Mouse (Mus musculus) midbrain, postnatal 0 days (tissue): ENCODE measurements around the gene Tyw5. TPM values are rescaled to one million over a fixed set of nuclear protein-coding genes. Genes with fewer than 3 reads are reported as not detected.

Source experiments
- ATAC-seq: fragments of 200-750 bp; cut with Nextera tagmentation; 2 replicates; pipeline ENCODE4 v1.8.0; 2017; ENCODE audit warnings: moderate number of reproducible peaks, mild to moderate bottlenecking, moderate TSS enrichment, moderate library complexity; ENCODE audit not compliant: low FRiP score
- DNase-seq: peaks from one replicate; pipeline ENCODE4 v3.0.0-alpha.2; 2015; ENCODE audit warnings: low spot score
- H3K27ac ChIP-seq: fragments of 300-500 bp; sonication (generic); 2 replicates; pipeline ENCODE4 v1.5.1; 2014; ENCODE audit warnings: low read depth, mild to moderate bottlenecking, low read length, mixed read lengths
- H3K27me3 ChIP-seq: fragments of 300-500 bp; sonication (generic); 2 replicates; pipeline ENCODE4 v1.6.1; 2014; ENCODE audit warnings: low read length, control low read depth, mixed read lengths; ENCODE audit not compliant: insufficient read depth
- H3K36me3 ChIP-seq: fragments of 300-500 bp; sonication (generic); 2 replicates; pipeline ENCODE4 v1.6.1; 2014; ENCODE audit warnings: low read length, control low read depth, mixed read lengths; ENCODE audit not compliant: insufficient read depth
- H3K4me1 ChIP-seq: fragments of 300-500 bp; sonication (generic); 2 replicates; pipeline ENCODE4 v1.6.1; 2014; ENCODE audit warnings: mild to moderate bottlenecking, control low read depth, antibody characterized with exemption, low read length, mixed read lengths; ENCODE audit not compliant: insufficient read depth
- H3K4me2 ChIP-seq: fragments of 300-500 bp; sonication (generic); 2 replicates; pipeline ENCODE4 v1.6.1; 2014; ENCODE audit warnings: low read depth, mild to moderate bottlenecking, low read length, mixed read lengths; ENCODE audit not compliant: poor library complexity, severe bottlenecking
- H3K4me3 ChIP-seq: fragments of 300-500 bp; sonication (generic); 2 replicates; pipeline ENCODE4 v1.5.1; 2014; ENCODE audit warnings: low read depth, mild to moderate bottlenecking, low read length, moderate library complexity
- H3K9ac ChIP-seq: fragments of 300-500 bp; sonication (generic); replicated peaks from 2 replicates; pipeline ENCODE4 v1.6.1; 2014; ENCODE audit warnings: mild to moderate bottlenecking, low read length, moderate library complexity, mixed read lengths; ENCODE audit not compliant: poor library complexity, severe bottlenecking
- H3K9me3 ChIP-seq: fragments of 300-500 bp; sonication (generic); 2 replicates; pipeline ENCODE4 v1.6.1; 2016; ENCODE audit warnings: low read length, control low read depth
- CTCF ChIP-seq: IDR thresholded peaks from 2 replicates; pipeline ENCODE4 v1.5.1; 2016; ENCODE audit warnings: antibody characterized with exemption, mild to moderate bottlenecking
- WGBS: fragments of 180-500 bp; shearing (Covaris S2); extraction: QIAGEN DNeasy Blood & Tissue Kit; methylation state at CpG from one replicate; pipeline ENCODE4 v1.1.7; 2014; 5-methylcytosine and 5-hydroxymethylcytosine counted together
- polyA plus RNA-seq: library from polyadenylated mRNA; unstranded; fragments of >200 nt; fragmentation: Nextera tagmentation; extraction: Ambion mirVana; gene quantifications from 2 replicates; pipeline ENCODE4 v1.2.1, GENCODE M21; 2015
- total RNA-seq: library from RNA; depleted of rRNA; stranded (reverse); fragments of >200 nt; gene quantifications from 2 replicates; pipeline ENCODE4 v1.2.3, GENCODE M21; 2014

Tyw5 gene
- total and polyA plus RNA-seq, 2 experiments from 2014 or later: 17.9 to 30.4 TPM

DNA sequence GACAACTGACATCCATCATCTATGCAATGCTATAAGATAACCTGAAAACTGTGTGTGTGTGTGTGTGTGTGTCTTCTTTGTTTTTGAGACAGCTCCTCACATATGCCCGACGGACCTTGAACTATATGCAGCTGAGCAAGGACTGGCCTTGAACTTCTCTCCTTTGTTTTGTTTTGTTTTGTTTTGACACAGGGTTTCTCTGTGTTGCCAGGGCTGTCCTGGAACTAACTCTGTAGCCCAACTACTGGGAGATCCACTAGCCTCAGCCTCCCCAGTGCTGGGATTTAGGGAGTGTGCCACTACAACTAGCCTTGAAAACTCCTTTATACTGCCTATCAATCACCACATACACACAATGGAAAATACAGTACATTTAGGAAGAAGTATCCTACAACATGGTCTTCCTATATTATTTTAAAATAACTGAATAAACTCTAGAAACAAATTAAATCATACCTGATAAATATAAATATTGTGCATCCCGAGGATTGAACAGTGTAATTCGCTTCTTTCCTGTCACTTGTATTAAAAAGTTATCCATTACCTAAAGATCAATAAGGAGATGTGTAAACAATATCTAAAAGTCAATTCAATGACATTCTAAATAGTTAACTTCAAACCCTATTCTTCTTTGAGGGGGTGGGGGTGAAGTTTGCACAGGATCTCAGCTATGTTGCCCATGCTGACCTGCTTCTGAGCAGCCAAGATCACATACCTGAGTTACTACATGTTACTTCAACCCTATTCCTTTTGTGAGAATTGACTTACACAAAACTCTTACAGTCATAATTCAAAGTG is 15.7 kb downstream of the Tyw5 start:
- H3K9me3 ChIP-seq: no peaks in the 10 kb centered on the region
- 96% methylated on average over 4 of the region's 4 CpGs for WGBS
- no peak overlapping the region for H3K9ac ChIP-seq
- no peaks in the 10 kb centered on the region for H3K27me3 ChIP-seq
- H3K27ac ChIP-seq: no peak overlapping the region
- H3K4me1 ChIP-seq: no peaks in the 10 kb centered on the region
- H3K4me2 ChIP-seq: no peak overlapping the region
- TF ChIP-seq CTCF: no peak
- H3K36me3 ChIP-seq: peaks cover 21% of the 10 kb centered on the region; the same call in 1 of the 2 replicates
- ATAC-seq (no peak), DNase-seq (no peak)
- no peak overlapping the region for H3K4me3 ChIP-seq

DNA sequence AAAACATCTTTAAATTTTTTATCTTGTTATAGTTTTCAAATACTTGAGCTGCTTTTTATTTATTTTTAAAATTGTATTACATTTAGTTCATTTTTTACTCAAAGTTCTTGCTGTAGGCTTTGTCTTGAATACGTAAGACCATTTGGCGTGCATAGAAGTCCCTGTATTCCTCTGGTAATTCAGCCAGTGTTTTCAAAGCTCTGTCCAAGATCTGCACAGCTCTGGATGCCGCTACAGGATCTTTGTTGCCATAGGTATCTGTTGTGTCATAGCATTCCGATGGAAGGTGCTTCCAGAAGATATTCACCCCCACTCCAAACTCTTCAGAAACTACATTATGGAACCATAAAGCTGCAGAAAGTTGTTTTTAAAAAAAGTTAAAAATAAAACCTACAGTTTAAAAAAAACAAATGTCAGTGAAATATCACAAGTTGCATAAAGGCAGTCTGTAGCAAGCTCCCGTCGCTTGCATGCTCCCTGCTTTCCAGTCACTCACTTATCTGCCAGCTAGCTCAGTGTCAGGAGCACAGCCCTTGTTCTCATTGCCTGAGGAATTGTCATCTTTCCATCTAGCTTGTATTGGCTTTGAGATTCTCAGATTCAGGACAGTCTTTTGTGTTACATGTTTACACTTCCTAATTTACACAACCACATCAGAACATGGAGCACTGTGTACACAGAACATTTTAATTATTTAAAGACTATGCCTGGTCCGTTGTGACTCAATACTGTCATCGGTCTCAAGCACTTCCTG is 18.3 kb downstream of the Tyw5 start:
- no peak overlapping the region for H3K4me3 ChIP-seq
- H3K9ac ChIP-seq: no peak overlapping the region
- H3K27me3 ChIP-seq: no peaks in the 10 kb centered on the region
- H3K9me3 ChIP-seq: no peaks in the 10 kb centered on the region
- H3K36me3 ChIP-seq: peaks cover 13% of the 10 kb centered on the region; the same call in 1 of the 2 replicates
- WGBS: 79% methylated on average over 8 of the region's 8 CpGs
- TF ChIP-seq CTCF: no peak
- H3K4me1 ChIP-seq: no peaks in the 10 kb centered on the region
- DNase-seq (no peak), ATAC-seq (no peak)
- H3K27ac ChIP-seq: no peak overlapping the region
- no peak overlapping the region for H3K4me2 ChIP-seq

DNA sequence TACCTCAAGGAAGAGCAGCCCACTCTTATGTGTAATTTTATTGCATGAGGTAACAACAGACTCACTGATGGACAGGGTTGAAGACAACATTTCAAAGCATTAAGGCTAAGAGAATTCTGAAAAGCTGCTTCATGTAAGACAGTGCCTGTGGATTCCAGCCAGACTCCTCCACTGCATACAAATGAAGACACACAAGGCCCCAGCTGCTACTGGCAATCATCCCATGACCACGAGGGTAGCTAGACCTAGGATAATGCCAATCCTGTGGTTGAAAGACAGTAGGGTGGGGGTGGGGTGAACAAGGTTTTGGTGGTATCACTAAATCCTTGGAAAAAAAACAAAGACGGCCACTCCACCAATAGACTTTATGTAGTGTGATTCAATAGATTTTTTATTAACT is 19.0 kb downstream of the Tyw5 start:
- peak; percentile 84 for ATAC-seq
- Histone ChIP-seq H3K9me3 (no peaks in the 10 kb centered on the region), H3K4me3 (no peak overlapping the region), H3K4me2 (no peak overlapping the region), H3K9ac (no peak overlapping the region), H3K27ac (no peak overlapping the region; the same call in 1 of the 2 replicates), H3K36me3 (peaks cover 6% of the 10 kb centered on the region; the same call in 1 of the 2 replicates), H3K4me1 (no peaks in the 10 kb centered on the region), H3K27me3 (no peaks in the 10 kb centered on the region)
- peak; percentile 92 for DNase-seq
- no peak for TF ChIP-seq CTCF
- WGBS: 31% methylated on average over 2 of the region's 2 CpGs

- DNase-seq: no peak
- H3K27me3 ChIP-seq: no peaks in the 10 kb centered on the region
Observed at GRCm38 (mm10) chr1:57386519-57386918, 20.4 kb downstream of the Tyw5 start.

GRCm38 (mm10) chr1:57377376-57378341 is 29.2 kb downstream of the Tyw5 start, which contains the start of gene 1700066M21Rik:
TSS of gene 1700066M21Rik (plus strand) at chr1:57377620.
- WGBS: 1% methylated on average over 77 of the region's 81 CpGs
- Histone ChIP-seq H3K4me3 (peak within 1 kb of the TSS; percentile 60), H3K9me3 (no peaks in the 10 kb centered on the region), H3K36me3 (no peaks in the 10 kb centered on the region), H3K4me2 (peak within 1 kb of the TSS; percentile 55), H3K27ac (peak within 1 kb of the TSS; percentile 75), H3K9ac (peak within 1 kb of the TSS; percentile 69), H3K27me3 (no peaks in the 10 kb centered on the region), H3K4me1 (no peaks in the 10 kb centered on the region)
- TF ChIP-seq CTCF: no peak
- ATAC-seq: peak; percentile 98
- peak; percentile 92 for DNase-seq

More at GRCm38 (mm10) chr1:57386519-57386918, 20.4 kb downstream of the Tyw5 start:
- Histone ChIP-seq H3K4me2 (no peak overlapping the region), H3K4me3 (no peak overlapping the region), H3K4me1 (no peaks in the 10 kb centered on the region), H3K9me3 (no peaks in the 10 kb centered on the region), H3K9ac (no peak overlapping the region), H3K36me3 (peaks cover 3% of the 10 kb centered on the region; the same call in 1 of the 2 replicates), H3K27ac (no peak overlapping the region)
- ATAC-seq: no peak
- TF ChIP-seq CTCF: no peak
